Mouse (Mus musculus): ENCODE data around the gene Prr5l.
"Not testable (repeated sequence)": the region's sequence is repeated elsewhere in the genome, so short reads cannot be mapped to it uniquely, and the experiment has no call there.

The Prr5l gene

DNA sequence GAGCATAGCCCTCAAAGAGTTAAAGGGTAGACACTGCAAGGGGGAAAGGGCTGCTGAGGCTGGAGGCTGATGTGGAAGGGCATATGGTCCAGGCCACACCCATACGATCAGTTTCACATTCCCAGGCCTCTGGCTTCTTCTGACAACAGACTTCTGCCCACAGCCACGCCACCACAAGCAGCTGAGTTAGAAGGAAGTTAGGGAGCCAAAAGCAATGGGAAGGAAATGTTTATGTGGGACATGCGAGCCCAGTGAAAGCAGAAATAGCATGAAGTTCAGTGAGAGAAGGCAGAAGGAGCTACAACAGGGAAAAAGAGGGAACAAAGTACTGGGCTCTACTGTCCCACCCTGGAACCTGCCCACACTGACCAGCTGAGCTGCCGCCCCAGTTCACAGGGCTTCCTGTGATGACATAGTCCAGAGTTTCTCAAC, 119.9 kb downstream of the Prr5l start:
- no peak for DNase-seq (ENCODE audit: extremely low spot score, low spot score)

GRCm38 (mm10) chr2:101762405-101762804, 120.4 kb downstream of the Prr5l start:
- DNase-seq (ENCODE audit: extremely low spot score, low spot score) = no peak

DNA sequence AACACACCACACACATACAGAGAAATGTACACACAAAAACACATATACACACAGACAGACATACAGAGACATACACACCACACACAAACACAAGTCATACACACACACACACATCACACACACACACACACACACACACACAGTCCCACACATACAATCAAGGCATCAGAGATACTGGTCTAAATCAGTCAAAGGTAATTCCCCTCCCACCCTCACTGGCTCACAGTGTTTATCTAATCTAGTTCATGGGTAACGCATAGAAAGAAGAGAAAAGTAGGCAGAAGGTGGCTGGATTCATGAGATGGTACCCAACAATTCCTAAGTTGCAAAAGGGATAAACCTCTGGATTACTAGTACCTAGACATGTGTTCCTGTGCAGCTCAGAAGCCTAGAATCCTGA, 120.9 kb downstream of the Prr5l start:
- DNase-seq (ENCODE audit: extremely low spot score, low spot score) = no peak

DNA sequence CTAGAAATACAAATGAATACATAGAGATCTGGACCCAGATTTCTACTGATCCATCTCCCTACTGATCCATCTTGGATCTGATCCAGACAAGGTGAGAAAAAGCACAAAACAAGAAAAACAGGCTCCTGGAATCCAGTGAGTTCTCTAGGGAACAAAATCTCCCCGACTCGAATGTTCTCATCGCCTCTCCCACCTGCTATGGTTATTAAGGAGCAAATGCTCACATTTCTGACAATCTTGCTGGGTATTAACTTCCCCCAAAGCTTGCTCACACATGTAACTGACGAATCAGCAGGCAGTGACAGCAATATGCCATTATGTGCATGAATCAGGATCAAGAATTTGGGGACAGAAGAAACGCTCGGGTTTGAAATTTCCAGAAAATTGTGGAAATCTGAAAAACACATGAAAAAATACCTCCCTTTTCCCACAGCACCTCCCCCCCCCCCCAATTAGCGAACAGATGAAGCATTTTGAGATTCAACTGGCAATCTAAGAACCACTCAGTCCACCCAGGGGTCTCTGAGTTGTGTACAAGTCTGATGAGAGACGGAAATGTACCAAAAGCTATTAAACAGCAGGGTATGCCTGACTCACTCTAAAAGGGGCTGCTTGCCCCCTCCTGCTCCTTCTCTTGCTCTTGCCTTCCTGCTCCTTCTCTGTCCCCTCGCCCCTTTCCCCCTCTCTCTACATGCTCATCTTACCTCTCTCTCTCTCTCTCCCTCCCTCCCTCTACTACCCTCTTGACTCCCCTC, 123.1 kb downstream of the Prr5l start:
- no peak for DNase-seq (ENCODE audit: extremely low spot score, low spot score)

- no peak for DNase-seq (ENCODE audit: extremely low spot score, low spot score)
These were observed 125.0 kb downstream of the Prr5l start for GRCm38 (mm10) chr2:101757806-101758205.

GRCm38 (mm10) chr2:101756069-101756753, 126.6 kb downstream of the Prr5l start:
- no peak for DNase-seq (ENCODE audit: extremely low spot score, low spot score)

GRCm38 (mm10) chr2:101754939-101755555, 127.8 kb downstream of the Prr5l start:
- DNase-seq (ENCODE audit: extremely low spot score, low spot score) = peak; percentile 27

- DNase-seq (ENCODE audit: extremely low spot score, low spot score) = no peak
These were observed 128.4 kb downstream of the Prr5l start for GRCm38 (mm10) chr2:101754428-101754827.

- no peak for DNase-seq (ENCODE audit: extremely low spot score, low spot score)
These were observed 129.8 kb downstream of the Prr5l start for GRCm38 (mm10) chr2:101752979-101753378.

DNA sequence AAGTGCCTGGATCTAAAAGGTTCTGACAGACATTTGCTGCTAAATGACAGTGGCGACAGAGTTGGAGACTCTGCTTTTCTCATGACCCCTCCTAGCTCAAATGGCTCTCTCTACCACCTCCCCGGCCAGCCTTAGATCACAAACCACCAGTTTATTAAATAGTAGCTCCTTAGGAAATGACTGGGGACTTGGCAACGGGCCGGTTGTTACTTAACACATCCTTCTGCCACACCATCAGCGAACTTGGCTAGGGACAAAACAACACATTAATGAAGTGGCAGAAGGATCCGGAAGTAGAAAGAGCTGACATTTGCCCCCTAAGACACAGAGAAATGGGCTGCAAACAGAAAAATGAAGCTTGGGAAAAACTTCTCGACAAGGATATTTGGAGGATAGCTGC, 130.4 kb downstream of the Prr5l start:
- no peak for DNase-seq (ENCODE audit: extremely low spot score, low spot score)

GRCm38 (mm10) chr2:101751236-101751922, 131.4 kb downstream of the Prr5l start:
- peak; percentile 23 for DNase-seq (ENCODE audit: extremely low spot score, low spot score)

- DNase-seq (ENCODE audit: extremely low spot score, low spot score) = no peak
These were observed 136.3 kb downstream of the Prr5l start for GRCm38 (mm10) chr2:101746537-101746936.

GRCm38 (mm10) chr2:101745656-101746055, 137.2 kb downstream of the Prr5l start:
- not testable (repeated sequence) for DNase-seq (ENCODE audit: extremely low spot score, low spot score)

- DNase-seq (ENCODE audit: extremely low spot score, low spot score) = no peak
These were observed 140.6 kb downstream of the Prr5l start for GRCm38 (mm10) chr2:101742072-101742860.

- no peak for DNase-seq (ENCODE audit: extremely low spot score, low spot score)
These were observed 141.2 kb downstream of the Prr5l start for GRCm38 (mm10) chr2:101741653-101742052.

DNA sequence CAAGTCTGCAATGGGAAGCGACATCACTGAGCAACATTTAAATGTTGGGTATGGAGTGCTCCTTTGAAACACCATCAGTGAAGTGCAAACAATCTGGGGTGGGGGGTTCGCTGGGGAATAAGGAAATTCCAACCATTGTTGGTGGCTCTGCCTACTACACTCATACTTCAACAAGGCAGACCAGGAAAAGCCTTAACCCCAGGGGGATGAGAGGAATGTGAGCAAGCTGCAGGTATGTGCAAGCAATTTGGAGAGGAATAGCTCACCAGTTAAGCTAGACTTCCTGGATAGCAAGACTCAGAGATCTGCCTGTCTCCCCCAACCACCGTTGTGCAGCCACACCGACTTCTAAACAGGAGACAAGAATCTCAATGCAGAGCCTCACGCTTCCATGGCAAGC, 142.9 kb downstream of the Prr5l start:
- DNase-seq (ENCODE audit: extremely low spot score, low spot score) = no peak

- DNase-seq (ENCODE audit: extremely low spot score, low spot score) = no peak
These were observed 149.3 kb downstream of the Prr5l start for GRCm38 (mm10) chr2:101733564-101733963.

DNA sequence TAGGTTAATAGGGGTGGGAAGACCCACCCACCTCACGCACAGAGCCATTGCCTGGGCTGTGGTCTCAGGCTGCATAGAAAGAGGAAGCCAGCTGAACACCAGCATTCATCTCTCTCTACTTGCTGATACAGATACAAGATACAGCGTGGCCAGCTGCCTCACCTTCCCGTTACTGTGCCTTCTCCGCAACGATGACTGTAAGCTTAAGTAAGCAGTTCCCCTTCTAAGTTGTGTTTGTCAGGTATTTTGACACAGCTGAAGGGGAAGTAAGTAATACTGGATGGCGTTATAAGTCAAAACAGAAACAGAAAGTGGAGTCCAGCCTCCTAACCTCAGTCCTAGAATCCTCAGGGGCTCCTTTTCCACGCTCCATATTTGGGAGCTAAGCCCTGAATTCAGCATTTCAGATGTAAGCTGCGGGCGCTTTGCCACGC, 150.0 kb downstream of the Prr5l start:
- no peak for DNase-seq (ENCODE audit: extremely low spot score, low spot score)

DNA sequence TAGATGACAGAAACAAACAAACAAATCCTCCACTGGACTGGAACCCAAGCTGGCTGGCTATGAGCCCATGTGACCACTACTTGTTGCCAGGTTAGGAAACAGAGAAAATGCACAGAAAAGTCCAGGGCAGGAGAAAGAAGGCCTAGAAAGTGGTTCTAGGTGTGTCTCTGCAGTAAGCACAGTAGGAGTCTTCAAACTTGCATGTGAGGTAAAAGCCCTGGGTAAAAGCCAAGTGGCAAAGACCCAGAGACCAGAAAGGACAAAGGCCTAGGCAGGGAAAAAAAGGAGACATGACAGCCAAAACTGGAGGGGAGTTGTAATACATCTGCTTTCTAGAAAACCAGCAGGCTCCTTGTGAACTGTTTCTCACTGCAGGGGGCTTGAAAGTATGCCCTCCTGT, 151.9 kb downstream of the Prr5l start:
- no peak for DNase-seq (ENCODE audit: extremely low spot score, low spot score)

DNA sequence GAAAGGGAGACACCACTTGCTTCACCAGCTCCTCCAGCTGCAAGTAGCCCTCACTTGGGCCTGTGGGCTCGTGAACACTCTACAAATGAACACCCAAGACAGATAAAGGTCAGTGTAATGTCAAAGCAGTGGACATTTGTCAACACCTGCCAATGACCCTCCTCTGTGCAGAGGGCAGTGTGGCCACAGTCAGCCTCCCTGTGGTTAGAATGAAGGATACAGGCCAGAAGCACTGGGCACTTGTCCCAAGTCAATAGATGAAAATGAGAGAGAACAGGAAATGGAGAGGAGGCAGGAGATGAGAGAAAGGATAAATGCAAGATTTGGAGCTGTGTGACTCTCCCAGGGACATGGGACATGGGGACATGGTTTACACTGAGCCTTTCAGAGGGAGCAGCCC, 153.4 kb downstream of the Prr5l start:
- DNase-seq (ENCODE audit: extremely low spot score, low spot score) = no peak

DNA sequence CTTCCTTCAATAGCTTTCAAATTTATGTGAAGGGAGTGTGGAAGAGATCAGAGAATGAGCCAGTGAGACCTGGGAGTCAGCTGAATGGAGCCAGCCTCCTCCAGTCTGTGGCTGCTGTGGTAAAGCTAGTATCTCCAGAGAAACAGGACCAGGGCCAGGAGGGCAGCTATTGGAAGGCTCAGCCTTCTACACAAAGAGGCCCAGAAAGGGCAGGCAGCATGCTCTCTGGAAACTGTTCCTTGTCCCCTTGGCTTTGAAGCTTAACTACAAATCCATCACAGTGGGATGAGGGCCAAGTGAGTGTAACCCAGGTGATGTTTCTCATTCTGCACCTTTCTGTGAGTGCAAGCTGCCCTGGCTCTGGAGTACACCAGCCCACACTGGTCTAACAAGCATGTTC, 155.0 kb downstream of the Prr5l start:
- no peak for DNase-seq (ENCODE audit: extremely low spot score, low spot score)

Measured in neural tube, embryonic 10.5 days (tissue).